ENCODE assay signal across 9 mouse cellular contexts in the genomic region with DNA sequence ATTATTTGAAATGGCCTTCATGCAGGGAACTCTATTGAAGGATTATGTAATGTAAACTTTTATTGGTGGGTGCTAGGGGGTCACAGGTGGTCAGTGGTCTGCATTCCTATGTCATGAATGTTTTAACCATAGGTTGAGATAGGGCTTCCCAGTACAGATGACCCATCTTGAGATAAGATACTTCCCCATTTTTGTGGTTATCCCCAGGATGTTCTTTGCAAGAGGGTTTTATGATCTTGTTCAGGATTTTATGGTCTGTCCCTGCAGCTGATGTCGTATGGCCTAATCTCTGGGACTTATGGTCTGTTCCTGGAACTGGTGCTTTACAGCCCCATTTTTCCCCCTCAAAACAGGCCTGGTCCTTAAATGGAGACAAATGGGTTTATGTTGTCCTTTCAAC.
"Had no signal": no experiment of that assay in that cellular context is flagged by ENCODE, and none has a peak within 500 bp of the region (broad histone marks: within the 10 kb centered on the region; RNA-seq: fewer than 3 reads in every experiment).

No protein-coding gene starts in this region.

- H3K27me3 ChIP-seq: neural tube, embryonic 13.5 days had no signal

- H3K9me3 ChIP-seq: limb, embryonic 10.5 days; neural tube, embryonic 13.5 days had no signal

- DNase-seq: kidney, adult 18-20 months; kidney, postnatal 10 days; lung, postnatal 10 days; lung, postnatal 4 days; midbrain, embryonic 14.5 days; right cerebral cortex, postnatal 14 days; thymus, postnatal 4 days had no signal

- H3K4me1 ChIP-seq: limb, embryonic 10.5 days; neural tube, embryonic 13.5 days had no signal

- H3K4me3 ChIP-seq: limb, embryonic 10.5 days; neural tube, embryonic 13.5 days had no signal

- H3K36me3 ChIP-seq: limb, embryonic 10.5 days; neural tube, embryonic 13.5 days had no signal
